Mouse (Mus musculus): ENCODE results near the gene Cerk. TPM values are rescaled to one million over a fixed set of nuclear protein-coding genes. Genes with fewer than 3 reads are reported as not detected.
"Not testable (repeated sequence)": the region's sequence is repeated elsewhere in the genome, so short reads cannot be mapped to it uniquely, and the experiment has no call there.

Gene Cerk
- total RNA-seq (2021), result 10 to 100 TPM; 28.0 to 28.1 TPM

- intact Hi-C loops (cut with DNase I), result loop anchor here (5.0 kb wide), 1 partner anchor 41 kb away; no protein-coding TSS in a partner anchor
These were observed at the start of gene Cerk for GRCm38 (mm10) chr15:86185689-86186569. Gene Cerk, minus strand, starts transcription at chr15:86186141.

GRCm38 (mm10) chr15:86234517-86235441 lies 48.8 kb upstream of the Cerk start:
- intact Hi-C loops (cut with DNase I), result loop anchor here (10.0 kb wide), 2 partner anchors 340 to 870 kb away; no protein-coding TSS in a partner anchor
- no peak for DNase-seq

More at GRCm38 (mm10) chr15:86185689-86186569, at the start of gene Cerk:
- DNase-seq, result peak; percentile 88 to 90

GRCm38 (mm10) chr15:86234001-86234400 lies 48.1 kb upstream of the Cerk start:
- no peak for DNase-seq
- intact Hi-C loops (cut with DNase I), result loop anchor here (10.0 kb wide), 2 partner anchors 339 to 871 kb away; no protein-coding TSS in a partner anchor

- DNase-seq, result no peak
- intact Hi-C loops (cut with DNase I), result loop anchor here (10.0 kb wide), 2 partner anchors 337 to 873 kb away; no protein-coding TSS in a partner anchor
These were observed 46.0 kb upstream of the Cerk start for GRCm38 (mm10) chr15:86231831-86232512.

- intact Hi-C loops (cut with DNase I), result loop anchor here (10.0 kb wide), 2 partner anchors 336 to 874 kb away; no protein-coding TSS in a partner anchor
- no peak for DNase-seq
These were observed 45.2 kb upstream of the Cerk start for GRCm38 (mm10) chr15:86231170-86231569.

GRCm38 (mm10) chr15:86229623-86230022 lies 43.7 kb upstream of the Cerk start:
- intact Hi-C loops (cut with DNase I), result loop anchor here (5.0 to 10.0 kb wide), 4 partner anchors 42 to 875 kb away; partner anchors contain the start of gene Cerk
- no peak for DNase-seq

- DNase-seq, result no peak
- intact Hi-C loops (cut with DNase I), result loop anchor here (5.0 kb wide), 2 partner anchors 42 to 62 kb away; partner anchors contain the start of gene Cerk
These were observed 43.1 kb upstream of the Cerk start for GRCm38 (mm10) chr15:86229088-86229487.

- DNase-seq, result peak; percentile 47 to 56
- intact Hi-C loops (cut with DNase I), result loop anchor here (5.0 kb wide), 2 partner anchors 41 to 61 kb away; partner anchors contain the start of gene Cerk
These were observed 42.2 kb upstream of the Cerk start for GRCm38 (mm10) chr15:86228186-86228585.

GRCm38 (mm10) chr15:86226968-86227367 lies 41.0 kb upstream of the Cerk start:
- intact Hi-C loops (cut with DNase I), result loop anchor here (5.0 kb wide), 2 partner anchors 40 to 60 kb away; partner anchors contain the start of gene Cerk
- DNase-seq, result no peak

- intact Hi-C loops (cut with DNase I), result loop anchor here (5.0 kb wide), 2 partner anchors 39 to 59 kb away; partner anchors contain the start of gene Cerk
- DNase-seq, result no peak
These were observed 40.3 kb upstream of the Cerk start for GRCm38 (mm10) chr15:86226221-86226620.

- DNase-seq, result no peak
- intact Hi-C loops (cut with DNase I), result loop anchor here (5.0 kb wide), 2 partner anchors 38 to 58 kb away; partner anchors contain the start of gene Cerk
These were observed 39.1 kb upstream of the Cerk start for GRCm38 (mm10) chr15:86224972-86225551.

- DNase-seq; intact Hi-C loops (cut with DNase I): not testable (repeated sequence)
These were observed 36.0 kb upstream of the Cerk start for GRCm38 (mm10) chr15:86221901-86222300.

GRCm38 (mm10) chr15:86221369-86221768 lies 35.4 kb upstream of the Cerk start:
- intact Hi-C loops (cut with DNase I), result no loop called here
- DNase-seq, result no peak

GRCm38 (mm10) chr15:86220715-86221114 lies 34.8 kb upstream of the Cerk start:
- intact Hi-C loops (cut with DNase I), result no loop called here
- DNase-seq, result no peak

- DNase-seq, result peak; percentile 46 to 54
- intact Hi-C loops (cut with DNase I), result no loop called here
These were observed 34.3 kb upstream of the Cerk start for GRCm38 (mm10) chr15:86220229-86220630.

GRCm38 (mm10) chr15:86219534-86220228 lies 33.7 kb upstream of the Cerk start:
- intact Hi-C loops (cut with DNase I), result no loop called here

GRCm38 (mm10) chr15:86216641-86217040 lies 30.7 kb upstream of the Cerk start:
- intact Hi-C loops (cut with DNase I); DNase-seq: not testable (repeated sequence)

More at GRCm38 (mm10) chr15:86219534-86220228, 33.7 kb upstream of the Cerk start:
- no peak for DNase-seq

- DNase-seq, result no peak
- intact Hi-C loops (cut with DNase I), result no loop called here
These were observed 28.7 kb upstream of the Cerk start for GRCm38 (mm10) chr15:86214549-86215201.
